Mouse (Mus musculus) embryonic facial prominence, embryonic 13.5 days (tissue): ENCODE measurements around the gene Sult2a2. TPM values are rescaled to one million over a fixed set of nuclear protein-coding genes. Genes with fewer than 3 reads are reported as not detected.
"Not testable (repeated sequence)": the region's sequence is repeated elsewhere in the genome, so short reads cannot be mapped to it uniquely, and the experiment has no call there.

Experiments
- ATAC-seq: fragments of 200-750 bp; cut with Nextera tagmentation; 2 replicates; pipeline ENCODE4 v1.8.0; 2017; ENCODE audit warnings: low read depth; ENCODE audit not compliant: insufficient number of reproducible peaks, insufficient read depth, low FRiP score, low TSS enrichment
- H3K27ac ChIP-seq: fragments of 300-500 bp; sonication (generic); 2 replicates; pipeline ENCODE4 v1.5.1; 2015; ENCODE audit warnings: moderate library complexity, mild to moderate bottlenecking, inconsistent platforms
- H3K27me3 ChIP-seq: fragments of 300-500 bp; sonication (generic); 2 replicates; pipeline ENCODE4 v1.6.1; 2015; ENCODE audit warnings: mild to moderate bottlenecking, inconsistent platforms
- H3K36me3 ChIP-seq: fragments of 300-500 bp; sonication (generic); 2 replicates; pipeline ENCODE4 v1.6.1; 2015; ENCODE audit warnings: mild to moderate bottlenecking, inconsistent platforms
- H3K4me1 ChIP-seq: fragments of 300-500 bp; sonication (generic); 2 replicates; pipeline ENCODE4 v1.6.1; 2015; ENCODE audit warnings: inconsistent platforms
- H3K4me2 ChIP-seq: fragments of 300-500 bp; sonication (generic); 2 replicates; pipeline ENCODE4 v1.6.1; 2015; ENCODE audit warnings: moderate library complexity, mild to moderate bottlenecking, inconsistent platforms
- H3K4me3 ChIP-seq: fragments of 300-500 bp; sonication (generic); 2 replicates; pipeline ENCODE4 v1.5.1; 2015; ENCODE audit warnings: mild to moderate bottlenecking, inconsistent platforms
- H3K9ac ChIP-seq: fragments of 300-500 bp; sonication (generic); 2 replicates; pipeline ENCODE4 v1.6.1; 2015; ENCODE audit warnings: mild to moderate bottlenecking, inconsistent platforms
- H3K9me3 ChIP-seq: fragments of 300-500 bp; sonication (generic); 2 replicates; pipeline ENCODE4 v1.6.1; 2016; ENCODE audit warnings: inconsistent platforms
- WGBS: fragments of 180-500 bp; shearing (Covaris S2); methylation state at CpG from one replicate; pipeline ENCODE4 v1.1.7; 2015; ENCODE audit warnings: mixed read lengths; 5-methylcytosine and 5-hydroxymethylcytosine counted together
- polyA plus RNA-seq: library from polyadenylated mRNA; unstranded; fragments of >200 nt; fragmentation: Nextera tagmentation; extraction: Ambion mirVana; gene quantifications from 2 replicates; pipeline ENCODE4 v1.2.1, GENCODE M21; 2015

Sult2a2 gene
- not detected in 2 replicates for polyA plus RNA-seq

GRCm38 (mm10) chr7:13733205-13733604, at the start of gene Sult2a2:
Sult2a2 (plus strand) TSS chr7:13733505.
- H3K4me3 ChIP-seq, H3K9ac ChIP-seq, H3K27ac ChIP-seq, H3K27me3 ChIP-seq, H3K9me3 ChIP-seq, H3K4me1 ChIP-seq, ATAC-seq, H3K36me3 ChIP-seq, H3K4me2 ChIP-seq: not testable (repeated sequence)
- 79% methylated on average over 1 of the region's 2 CpGs for WGBS

GRCm38 (mm10) chr7:13813913-13814312, 80.6 kb downstream of the Sult2a2 start:
- no peak overlapping the region for H3K9ac ChIP-seq
- H3K4me2 ChIP-seq = no peak overlapping the region
- no peaks in the 10 kb centered on the region for H3K4me1 ChIP-seq
- peaks cover 5% of the 10 kb centered on the region; the same call in 1 of the 2 replicates for H3K9me3 ChIP-seq
- H3K27me3 ChIP-seq = no peaks in the 10 kb centered on the region
- 73% methylated on average over 1 of the region's 1 CpGs for WGBS
- H3K36me3 ChIP-seq = no peaks in the 10 kb centered on the region
- no peak overlapping the region for H3K4me3 ChIP-seq
- ATAC-seq = no peak
- H3K27ac ChIP-seq = no peak overlapping the region

Other genes with a start within 250 kb of the Sult2a2 start
- gene Bsph2, start 162.4 kb upstream of the Sult2a2 start, polyA plus RNA-seq = not detected in 2 replicates
- not detected in 2 replicates for gene Sult2a5, start 109.5 kb upstream of the Sult2a2 start, polyA plus RNA-seq
- gene Sult2a1, start 103.9 kb downstream of the Sult2a2 start, polyA plus RNA-seq = not detected in 2 replicates